Mouse (Mus musculus) MEL (cell line): ENCODE measurements around the gene Rsph10b. TPM values are rescaled to one million over a fixed set of nuclear protein-coding genes. Genes with fewer than 3 reads are reported as not detected.
"Not testable (repeated sequence)": the region's sequence is repeated elsewhere in the genome, so short reads cannot be mapped to it uniquely, and the experiment has no call there.

Experiments
- DNase-seq: peaks from one replicate; pipeline ENCODE4 v3.0.0; 2011; ENCODE audit warnings: low read depth, low spot score
- H3K27ac ChIP-seq: 2 replicates; pipeline ENCODE4 v1.5.1; 2012; ENCODE audit warnings: low read depth, mild to moderate bottlenecking, control low read depth, low read length, moderate library complexity; ENCODE audit not compliant: control insufficient read depth
- H3K27me3 ChIP-seq, 2 experiments: fragments of 150-350 bp in 1 of 2; sonication (generic) in 1 of 2; 2 replicates each; pipeline ENCODE4 v1.6.1; 2012; ENCODE audit warnings: low read length in 2 of 2, mild to moderate bottlenecking in 2 of 2, improper control_type of control experiment in 1 of 2, moderate library complexity in 1 of 2; ENCODE audit not compliant: insufficient read depth in 2 of 2, control insufficient read depth in 1 of 2
- H3K36me3 ChIP-seq, 2 experiments: 2 replicates each; pipeline ENCODE4 v1.6.1; 2012 to 2014; ENCODE audit warnings: low read length in 2 of 2, improper control_type of control experiment in 1 of 2, inconsistent platforms in 1 of 2, mild to moderate bottlenecking in 1 of 2; ENCODE audit not compliant: insufficient read depth in 2 of 2, control insufficient read depth in 1 of 2
- H3K4me1 ChIP-seq, 2 experiments: fragments of 150-350 bp in 1 of 2; sonication (generic) in 1 of 2; 2 replicates each; pipeline ENCODE4 v1.6.1; 2012; ENCODE audit warnings: low read length in 2 of 2, improper control_type of control experiment in 1 of 2, mild to moderate bottlenecking in 1 of 2; ENCODE audit not compliant: insufficient read depth in 2 of 2, control insufficient read depth in 1 of 2
- H3K4me3 ChIP-seq, 2 experiments: fragments of 150-350 bp in 1 of 2; sonication (generic) in 1 of 2; 2 replicates each; pipeline ENCODE4 v1.5.1; 2012; ENCODE audit warnings: low read depth in 2 of 2, low read length in 2 of 2, mild to moderate bottlenecking in 2 of 2, moderate library complexity in 2 of 2, control low read depth in 1 of 2, improper control_type of control experiment in 1 of 2; ENCODE audit not compliant: control insufficient read depth in 1 of 2, insufficient read depth in 1 of 2
- H3K79me2 ChIP-seq: 2 replicates; pipeline ENCODE4 v1.6.1; 2012; ENCODE audit warnings: mild to moderate bottlenecking, low read length, moderate library complexity; ENCODE audit not compliant: control insufficient read depth, poor library complexity, insufficient read depth
- H3K9ac ChIP-seq: 2 replicates; pipeline ENCODE4 v1.6.1; 2012; ENCODE audit warnings: low read depth, mild to moderate bottlenecking, control low read depth, low read length, moderate library complexity; ENCODE audit not compliant: control insufficient read depth, poor library complexity, severe bottlenecking
- H3K9me3 ChIP-seq: fragments of 150-350 bp; sonication (generic); replicated peaks from 2 replicates; pipeline ENCODE4 v1.6.1; 2012; ENCODE audit warnings: mild to moderate bottlenecking, low read length, improper control_type of control experiment, moderate library complexity; ENCODE audit not compliant: insufficient read depth
- ELF1 ChIP-seq: IDR thresholded peaks from 2 replicates; pipeline ENCODE4 v1.6.1; 2014; ENCODE audit warnings: low read depth, mild to moderate bottlenecking, inconsistent platforms, low read length, improper control_type of control experiment, moderate library complexity
- EP300 ChIP-seq, 2 experiments: IDR thresholded peaks; 2 replicates each; pipeline ENCODE4 v1.6.1; 2011; ENCODE audit warnings: improper control_type of control experiment in 2 of 2, low read length in 2 of 2, low read depth in 1 of 2, mild to moderate bottlenecking in 1 of 2
- GATA1 ChIP-seq: IDR thresholded peaks from 2 replicates; pipeline ENCODE4 v1.6.1; 2011; ENCODE audit warnings: low read depth, low read length, improper control_type of control experiment
- HCFC1 ChIP-seq: IDR thresholded peaks from 2 replicates; pipeline ENCODE4 v1.6.1; 2012; ENCODE audit warnings: low read depth, mild to moderate bottlenecking, inconsistent platforms, low read length, improper control_type of control experiment, moderate library complexity
- MAFK ChIP-seq: IDR thresholded peaks from 2 replicates; pipeline ENCODE4 v1.6.1; 2011; ENCODE audit warnings: low read depth, mild to moderate bottlenecking, low read length, improper control_type of control experiment, borderline replicate concordance
- MAX ChIP-seq: IDR thresholded peaks from 2 replicates; pipeline ENCODE4 v1.6.1; 2011; ENCODE audit warnings: low read length, improper control_type of control experiment
- MAZ ChIP-seq: IDR thresholded peaks from 2 replicates; pipeline ENCODE4 v1.6.1; 2012; ENCODE audit warnings: low read depth, mild to moderate bottlenecking, inconsistent platforms, low read length, improper control_type of control experiment
- MEF2A ChIP-seq: IDR thresholded peaks from 2 replicates; pipeline ENCODE4 v1.6.1; 2014; ENCODE audit warnings: low read depth, mild to moderate bottlenecking, inconsistent platforms, low read length, improper control_type of control experiment; ENCODE audit not compliant: poor library complexity, insufficient replicate concordance, severe bottlenecking; ENCODE audit errors: extremely low read depth
- MXI1 ChIP-seq: IDR thresholded peaks from 2 replicates; pipeline ENCODE4 v1.6.1; 2011; ENCODE audit warnings: mild to moderate bottlenecking, low read depth, low read length, improper control_type of control experiment
- MYC ChIP-seq: IDR thresholded peaks from 2 replicates; pipeline ENCODE4 v1.6.1; 2011; ENCODE audit warnings: low read depth, mild to moderate bottlenecking, low read length, improper control_type of control experiment, moderate library complexity
- NELFE ChIP-seq: IDR thresholded peaks from 2 replicates; pipeline ENCODE4 v1.6.1; 2011; ENCODE audit warnings: low read depth, low read length, improper control_type of control experiment
- NRF1 ChIP-seq: IDR thresholded peaks from 2 replicates; pipeline ENCODE4 v1.6.1; 2014; ENCODE audit warnings: low read depth, mild to moderate bottlenecking, inconsistent platforms, low read length, improper control_type of control experiment, moderate library complexity; ENCODE audit not compliant: poor library complexity, insufficient read depth, severe bottlenecking
- SIN3A ChIP-seq: IDR thresholded peaks from 2 replicates; pipeline ENCODE4 v1.6.1; 2012; ENCODE audit warnings: low read length, improper control_type of control experiment, inconsistent platforms
- TBP ChIP-seq: IDR thresholded peaks from 2 replicates; pipeline ENCODE4 v1.8.0; 2011; ENCODE audit warnings: low read depth, low read length, improper control_type of control experiment
- USF2 ChIP-seq, 2 experiments: IDR thresholded peaks; 2 replicates each; pipeline ENCODE4 v1.6.1; 2011 to 2012; ENCODE audit warnings: improper control_type of control experiment in 2 of 2, low read length in 2 of 2, borderline replicate concordance in 1 of 2, inconsistent platforms in 1 of 2, low read depth in 1 of 2, mild to moderate bottlenecking in 1 of 2; ENCODE audit not compliant: insufficient read depth in 1 of 2
- ZKSCAN1 ChIP-seq: IDR thresholded peaks from 2 replicates; pipeline ENCODE4 v1.6.1; 2012; ENCODE audit warnings: low read depth, mild to moderate bottlenecking, inconsistent platforms, low read length, improper control_type of control experiment, moderate library complexity
- ZNF384 ChIP-seq: IDR thresholded peaks from 2 replicates; pipeline ENCODE4 v1.6.1; 2012; ENCODE audit warnings: low read depth, mild to moderate bottlenecking, inconsistent platforms, low read length, improper control_type of control experiment
- polyA plus RNA-seq, 2 experiments: library from polyadenylated mRNA; stranded (reverse) in 1 of 2; unstranded in 1 of 2; fragments of >175 nt in 1 of 2; fragments of >200 nt in 1 of 2; gene quantifications; 2 replicates each; pipeline versions ENCODE4 v1.2.1 to v1.2.4; 2012; ENCODE audit warnings: low replicate concordance in 2 of 2, low read depth in 1 of 2; ENCODE audit not compliant: insufficient read length in 2 of 2, insufficient read depth in 1 of 2, missing spikeins in 1 of 2
- total RNA-seq: library from RNA; depleted of rRNA; stranded (reverse); fragments of 300-350 nt; gene quantifications from 2 replicates; pipeline ENCODE4 v1.2.3, GENCODE M21; 2012

The Rsph10b gene
- total and polyA plus RNA-seq, 3 experiments = 0.04 to 0.17 TPM; not detected in 1

DNA sequence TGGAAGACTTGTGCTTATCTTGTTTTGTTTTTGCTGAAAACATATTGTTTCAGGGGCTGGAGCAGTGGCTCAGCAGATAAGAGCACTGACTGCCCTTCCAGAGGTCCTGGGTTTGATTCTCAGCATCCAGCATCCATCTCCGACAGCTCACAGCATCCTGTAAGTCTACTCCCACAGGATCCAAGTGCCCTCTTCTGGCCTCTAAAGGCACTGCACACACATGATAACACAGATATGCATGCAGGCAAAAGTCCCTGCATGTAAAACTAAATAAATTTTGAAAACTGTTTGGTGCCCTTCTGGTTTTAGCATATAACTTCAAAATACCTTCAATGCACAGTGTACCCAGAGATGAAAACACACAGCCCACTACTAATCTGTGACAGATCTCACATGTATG lies 66.6 kb downstream of the Rsph10b start (continued):
- TF ChIP-seq GATA1 (no peak), NELFE (no peak), MAX (no peak), MAZ (no peak), TBP (no peak)

GRCm38 (mm10) chr5:144002461-144003192 lies 69.8 kb downstream of the Rsph10b start:
- DNase-seq = peak; percentile 13
- Histone ChIP-seq H3K9ac (no peak overlapping the region), H3K27ac (no peak overlapping the region), H3K79me2 (no peaks in the 10 kb centered on the region), H3K9me3 (no peaks in the 10 kb centered on the region), H3K4me3 (no peak overlapping the region), H3K36me3 (peaks cover 2 to 12% of the 10 kb centered on the region in 2 experiments; a peak in 3 of 4 replicates), H3K27me3 (no peaks in the 10 kb centered on the region), H3K4me1 (no peaks in the 10 kb centered on the region; a peak in 1 of 4 replicates)
- TF ChIP-seq SIN3A = no peak
- TF ChIP-seq MYC = 0 out of 2 replicates have a peak, but pooled peaks have one; percentile 24

- TF ChIP-seq TBP = peak; percentile 97
- peak; percentile 82 for TF ChIP-seq ZNF384
- TF ChIP-seq, all 39 proteins: peak for 2; not testable (repeated sequence) for 37
- DNase-seq = peak; percentile 79
- H3K9ac ChIP-seq = peak overlapping the region; percentile 89
- not testable (repeated sequence) for H3K79me2 ChIP-seq, H3K27ac ChIP-seq, H3K27me3 ChIP-seq, H3K4me1 ChIP-seq, H3K9me3 ChIP-seq
- H3K4me3 ChIP-seq = peak overlapping the region; percentile 92 to 96
- peaks cover 7 to 11% of the 10 kb centered on the region in 2 experiments for H3K36me3 ChIP-seq
Observed at GRCm38 (mm10) chr5:144013366-144014134, 80.7 kb downstream of the Rsph10b start.

- no peaks in the 10 kb centered on the region for H3K9me3 ChIP-seq
- peak; percentile 95 for DNase-seq
- peak within 1 kb of the TSS; percentile 89 for H3K9ac ChIP-seq
- peaks cover 4% of the 10 kb centered on the region for H3K79me2 ChIP-seq
- peak within 1 kb of the TSS; percentile 54 for H3K27ac ChIP-seq
- no peaks in the 10 kb centered on the region for H3K27me3 ChIP-seq
- peaks cover 4 to 7% of the 10 kb centered on the region in 2 experiments for H3K36me3 ChIP-seq
- H3K4me3 ChIP-seq = peak within 1 kb of the TSS; percentile 92 to 96
- peaks cover 0 to 6% of the 10 kb centered on the region in 2 experiments; a peak in 2 of 4 replicates for H3K4me1 ChIP-seq
- TF ChIP-seq TBP = peak; percentile 57
- TF ChIP-seq HCFC1 = peak; percentile 99
- TF ChIP-seq NRF1 = 0 out of 2 replicates have a peak, but pooled peaks have one; percentile 20
- peak; percentile 99 for TF ChIP-seq ELF1
- TF ChIP-seq MXI1 = peak; percentile 89
- peak; percentile 81; the same call in 1 of the 2 replicates for TF ChIP-seq MYC
- no peak for TF ChIP-seq USF2 (IDR thresholded peaks at IDR 0.05; ENCODE audit: borderline replicate concordance in 1 of 2, insufficient read depth in 1 of 2, low read depth in 1 of 2, low read length in 2 of 2)
- no peak for TF ChIP-seq MAFK
- TF ChIP-seq MEF2A = no peak
- TF ChIP-seq SIN3A = peak; percentile 99
- TF ChIP-seq GATA1 = peak; percentile 37; the same call in 1 of the 2 replicates
- TF ChIP-seq ZKSCAN1 = no peak
- no peak for TF ChIP-seq EP300 (IDR thresholded peaks at IDR 0.05; ENCODE audit: low read depth in 1 of 2, low read length in 2 of 2)
Observed at GRCm38 (mm10) chr5:144014551-144015311, 81.9 kb downstream of the Rsph10b start, which contains the start of gene Ccz1. Gene Ccz1 (minus strand): TSS chr5:144014877.
